Mouse (Mus musculus) liver (tissue): ENCODE measurements around the gene Adamts16.

Source experiments
- DNase-seq: peaks from one replicate; pipeline ENCODE4 v3.0.0-alpha.2; 2020; ENCODE audit warnings: mixed read lengths

Gene Adamts16

DNA sequence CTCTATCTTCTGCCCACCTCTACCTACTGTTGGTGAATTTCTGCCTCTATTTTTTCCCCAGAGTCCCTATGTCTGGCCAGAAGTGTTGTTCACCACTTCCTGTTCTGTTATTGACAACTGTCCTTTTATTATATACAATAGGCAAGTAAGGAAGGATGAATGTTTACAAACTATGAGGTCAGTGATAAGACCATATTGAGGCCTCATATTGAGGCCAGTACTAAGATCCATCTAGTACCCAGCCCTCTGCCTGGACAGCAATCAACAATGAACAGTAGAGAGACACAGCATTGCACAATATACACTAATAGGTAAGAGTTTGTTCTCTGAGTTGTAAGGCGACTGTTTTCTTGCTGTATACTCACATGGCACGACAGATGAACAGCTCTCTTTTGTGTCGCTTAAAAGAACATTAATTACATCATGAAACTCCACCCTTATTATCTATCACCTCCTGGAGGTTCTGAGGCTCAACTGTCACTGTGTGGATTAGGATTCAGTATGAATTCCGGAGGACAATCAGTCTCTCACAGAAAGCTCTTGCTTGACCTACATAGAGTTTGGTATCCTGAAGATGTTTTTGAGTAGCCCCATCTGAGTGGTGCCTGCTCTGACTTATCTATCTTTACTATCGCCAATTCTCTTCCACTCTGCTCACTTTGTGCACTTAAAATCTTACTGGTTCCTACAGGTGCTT is 134.3 kb downstream of the Adamts16 start:
- no peak for DNase-seq

DNA sequence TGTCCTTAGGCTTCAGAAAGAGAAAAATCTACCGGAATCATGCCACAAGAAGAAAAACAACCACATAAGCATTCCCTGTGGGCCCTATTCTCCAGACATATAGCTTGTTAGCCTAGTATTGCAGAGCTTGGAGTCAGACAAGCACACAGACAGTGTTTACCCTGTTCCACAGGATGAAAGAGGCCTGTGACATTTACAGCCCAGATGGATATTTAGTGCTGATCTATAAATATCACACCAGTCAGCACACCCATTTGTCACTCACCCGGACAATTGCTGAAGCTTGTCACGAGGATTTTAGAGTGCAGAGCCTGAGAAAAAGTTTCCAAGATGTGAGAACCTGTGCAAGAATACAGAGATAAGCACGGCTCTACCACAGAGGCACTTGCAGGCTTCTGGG is 138.7 kb downstream of the Adamts16 start:
- DNase-seq, result no peak

DNA sequence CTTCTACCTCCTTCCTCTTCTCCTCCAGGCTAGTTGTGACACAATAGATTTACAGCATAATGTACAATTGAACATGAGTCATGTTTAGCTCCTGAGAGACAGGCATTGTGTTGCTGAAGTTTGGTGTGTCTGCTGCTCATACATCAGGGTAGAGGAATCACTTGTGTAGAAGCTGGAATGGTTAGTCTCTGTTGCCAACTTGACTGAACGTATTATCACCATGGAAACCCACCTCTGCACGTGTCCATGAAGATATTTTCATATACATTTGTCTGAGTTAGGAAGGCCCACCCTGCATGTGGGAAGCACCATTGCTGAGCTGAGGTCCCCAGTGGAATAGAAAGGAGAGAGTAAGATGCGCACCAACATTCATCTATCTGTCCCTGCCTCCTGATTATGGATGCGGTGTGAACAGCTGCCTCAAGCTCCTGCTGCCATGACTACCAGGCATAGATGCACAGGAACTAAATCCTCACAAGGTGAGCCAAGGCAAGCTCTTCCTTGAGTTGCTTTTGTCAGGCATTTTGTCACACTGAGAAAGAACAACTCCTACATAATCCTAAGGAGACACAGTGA is 142.7 kb downstream of the Adamts16 start:
- no peak for DNase-seq

DNA sequence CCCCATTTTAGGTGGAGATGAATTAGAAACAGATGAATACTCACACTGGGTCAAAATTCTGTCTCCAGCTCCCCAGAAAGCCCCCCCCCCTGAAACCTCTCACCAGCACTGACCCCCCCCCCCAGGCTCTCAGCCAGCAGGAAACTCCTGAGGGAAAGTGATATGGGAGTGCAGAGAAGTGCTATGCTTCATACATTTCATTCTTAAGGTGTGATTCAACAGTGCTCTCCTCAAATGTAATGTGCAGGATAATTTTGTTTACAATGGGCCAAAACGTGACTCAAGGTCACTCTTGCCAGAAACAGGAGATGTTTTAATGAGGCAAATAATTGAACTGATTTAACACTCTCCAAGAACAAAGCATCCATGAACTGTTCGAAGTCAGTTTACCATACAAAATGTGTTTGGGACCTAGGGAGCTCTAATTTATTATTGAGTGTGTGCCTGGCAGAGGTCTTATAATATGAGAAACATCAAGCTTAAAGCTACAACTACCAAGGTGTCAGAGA is 152.1 kb downstream of the Adamts16 start:
- no peak for DNase-seq

DNA sequence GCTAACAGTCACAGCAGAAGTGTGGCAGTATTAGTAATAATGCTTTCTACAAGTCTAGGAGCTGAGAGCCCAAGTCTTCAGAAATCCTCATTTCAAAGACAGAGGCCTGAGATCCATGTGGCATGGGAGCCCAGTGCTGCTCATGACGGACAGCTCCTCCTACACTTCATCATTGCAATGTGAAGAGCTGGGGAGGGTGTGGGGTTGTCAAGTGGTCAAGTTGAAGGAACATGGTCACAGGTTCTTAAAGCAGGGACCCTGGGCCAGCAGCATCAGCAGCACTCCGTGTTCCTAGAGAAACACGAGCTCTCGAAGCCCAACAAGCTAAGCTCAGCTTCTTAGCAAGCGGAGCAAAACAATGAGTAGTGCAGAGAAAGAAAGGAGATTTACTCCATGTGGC is 155.8 kb downstream of the Adamts16 start:
- DNase-seq, result no peak

DNA sequence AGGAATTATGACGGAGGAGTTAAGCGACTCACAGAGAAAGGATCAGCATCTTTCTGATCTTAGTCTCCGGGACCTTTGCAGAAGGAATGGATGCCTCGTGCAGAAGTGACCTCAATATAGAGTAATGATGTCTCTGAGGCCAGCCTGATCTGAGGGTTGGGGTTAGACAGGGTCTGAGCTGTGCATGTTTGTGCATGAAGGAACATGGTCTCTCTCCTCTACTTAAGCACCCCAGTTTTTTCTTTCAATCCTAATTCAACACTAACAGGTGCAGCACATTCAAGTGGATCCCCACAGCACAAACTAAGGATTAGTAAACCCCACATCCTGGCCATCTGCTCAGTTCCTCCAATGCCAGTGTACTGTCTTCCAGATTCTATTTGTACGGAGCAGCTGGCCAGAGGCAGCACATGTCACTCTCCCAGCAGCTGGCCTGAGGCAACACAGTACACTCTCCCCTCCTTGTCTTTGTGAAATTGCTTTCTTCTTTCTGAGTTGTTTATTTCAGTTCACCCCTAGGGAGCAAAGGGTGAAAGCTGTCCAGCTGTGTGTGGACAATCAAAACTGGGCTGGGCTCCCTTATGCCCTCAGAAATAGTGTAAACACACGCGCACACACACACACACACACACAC is 156.5 kb downstream of the Adamts16 start:
- no peak for DNase-seq

DNA sequence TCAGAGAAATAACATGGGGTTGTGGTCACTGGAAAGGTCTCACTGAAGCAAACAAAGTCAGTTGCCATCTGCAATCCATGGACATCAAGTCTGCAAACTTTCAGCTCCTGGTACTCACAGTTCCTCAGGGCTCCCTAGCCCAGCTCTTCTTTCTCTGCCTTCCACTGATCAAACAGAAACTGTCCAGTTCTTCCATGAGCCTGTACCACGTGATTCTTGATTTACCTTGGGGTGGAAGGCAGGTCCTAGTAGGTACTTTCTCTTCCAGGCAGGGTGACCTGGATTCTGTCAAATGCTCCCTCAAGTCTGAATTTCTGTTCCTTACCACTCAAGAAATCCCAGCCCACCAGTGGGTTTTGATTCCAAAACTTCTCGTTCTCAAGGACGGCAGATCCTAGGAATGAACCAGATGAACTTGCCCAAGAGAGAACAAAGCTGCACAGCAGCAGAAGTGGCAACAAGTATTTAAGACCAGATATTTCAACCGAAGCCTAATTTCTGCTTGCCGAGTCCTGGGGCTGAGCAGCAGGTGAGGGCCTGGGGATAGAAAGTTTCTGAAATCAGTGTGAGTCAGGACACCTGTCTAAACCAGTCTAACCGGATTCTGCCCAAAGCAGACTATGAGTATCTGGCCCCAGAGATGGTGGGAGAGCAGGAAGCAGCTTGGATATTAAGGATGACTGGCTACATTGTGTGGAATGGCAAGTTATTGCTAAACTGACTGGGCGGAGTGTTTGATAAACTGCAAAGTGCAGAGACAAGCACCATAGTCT is 160.0 kb downstream of the Adamts16 start:
- no peak for DNase-seq

DNA sequence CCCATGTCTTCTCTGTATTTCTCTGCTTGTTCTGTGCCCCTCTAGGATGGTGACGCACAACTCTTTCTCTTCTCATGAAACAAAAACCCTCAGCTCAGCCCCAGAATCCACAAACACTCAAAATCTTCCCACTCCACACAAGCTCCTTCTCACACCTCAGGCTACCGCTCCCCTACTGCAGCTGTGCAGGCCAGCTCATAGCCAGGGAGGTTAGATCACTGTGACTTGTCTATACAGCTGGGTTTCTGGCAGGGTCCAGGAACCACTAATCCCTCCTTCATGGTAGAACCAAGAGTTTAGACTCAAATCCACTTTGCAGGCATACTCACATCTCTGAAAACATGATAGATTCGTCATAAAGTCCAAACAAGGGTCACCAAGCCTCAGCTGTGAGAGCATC is 161.3 kb downstream of the Adamts16 start:
- no peak for DNase-seq
